Mouse (Mus musculus): ENCODE measurements around the gene Pdzrn3.

The Pdzrn3 gene

DNA sequence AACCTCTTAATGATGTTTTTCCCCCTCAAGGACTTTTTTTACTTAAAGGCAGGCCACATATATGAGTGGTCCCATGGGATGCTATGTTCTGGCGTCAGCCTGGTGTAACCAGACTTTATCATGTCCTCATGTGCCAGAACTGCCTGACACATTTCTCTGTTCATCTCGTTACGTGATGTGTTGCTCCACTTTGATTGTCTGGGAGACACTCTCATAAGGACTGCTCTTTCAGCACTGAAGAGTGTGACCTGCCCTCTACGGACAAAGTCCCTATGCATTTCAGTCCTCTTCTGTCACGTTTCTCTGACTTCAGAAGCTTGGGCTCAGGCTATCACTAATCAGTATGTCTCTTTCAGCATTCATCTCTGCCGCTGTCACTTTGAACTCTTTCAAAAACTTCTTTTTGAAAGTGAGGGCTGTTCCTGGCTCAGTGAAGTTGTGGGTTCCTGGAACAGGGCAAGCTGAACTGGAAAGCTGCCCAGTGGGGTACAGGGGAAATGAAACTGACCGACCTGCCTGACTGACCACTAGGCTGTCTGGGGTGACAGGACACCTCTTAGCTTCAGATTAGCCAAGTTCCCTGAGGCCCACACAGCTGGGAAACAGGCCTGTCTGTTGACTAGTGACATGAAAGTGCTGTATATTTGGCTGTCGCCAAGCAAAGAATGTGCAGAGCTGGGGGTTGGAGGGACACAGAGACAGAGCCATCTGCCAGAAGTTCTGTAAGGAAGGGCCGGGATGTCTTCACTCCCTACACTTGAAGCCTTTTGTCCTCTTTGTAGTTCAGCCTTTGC lies 10.7 kb downstream of the Pdzrn3 start:
- peak; percentile 52 for DNase-seq

GRCm38 (mm10) chr6:101365795-101366194 lies 11.9 kb downstream of the Pdzrn3 start:
- DNase-seq = no peak

- DNase-seq = no peak
Measured at GRCm38 (mm10) chr6:101363904-101364303, 13.8 kb downstream of the Pdzrn3 start.

- DNase-seq = no peak
Measured at GRCm38 (mm10) chr6:101362728-101363127, 15.0 kb downstream of the Pdzrn3 start.

GRCm38 (mm10) chr6:101362268-101362667 lies 15.4 kb downstream of the Pdzrn3 start:
- no peak for DNase-seq

DNA sequence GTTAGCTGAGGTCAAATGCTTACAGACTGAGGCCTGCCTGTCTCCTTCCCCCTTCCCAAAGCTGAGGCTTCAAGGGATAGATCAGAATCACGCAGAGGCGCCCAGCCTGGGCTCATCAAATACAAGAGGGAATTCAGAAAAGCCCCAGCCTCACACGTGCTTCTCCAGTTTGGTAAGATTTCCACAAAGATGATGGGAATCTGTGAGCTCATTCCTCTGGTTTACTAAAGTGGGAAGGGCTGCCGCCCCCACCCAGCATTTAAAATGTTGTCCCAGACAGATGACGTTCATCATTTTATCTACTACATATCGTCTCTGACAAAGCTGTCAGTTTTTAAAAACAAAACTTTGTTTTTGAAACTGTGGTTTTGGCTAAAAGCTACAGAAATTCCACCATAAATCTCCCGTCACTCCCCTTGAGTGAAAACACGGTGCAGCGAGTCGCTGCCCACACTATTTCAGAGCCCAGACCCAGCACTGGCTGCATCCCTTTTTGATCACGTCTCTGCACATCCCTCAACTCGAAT lies 17.4 kb downstream of the Pdzrn3 start:
- no peak for DNase-seq

DNA sequence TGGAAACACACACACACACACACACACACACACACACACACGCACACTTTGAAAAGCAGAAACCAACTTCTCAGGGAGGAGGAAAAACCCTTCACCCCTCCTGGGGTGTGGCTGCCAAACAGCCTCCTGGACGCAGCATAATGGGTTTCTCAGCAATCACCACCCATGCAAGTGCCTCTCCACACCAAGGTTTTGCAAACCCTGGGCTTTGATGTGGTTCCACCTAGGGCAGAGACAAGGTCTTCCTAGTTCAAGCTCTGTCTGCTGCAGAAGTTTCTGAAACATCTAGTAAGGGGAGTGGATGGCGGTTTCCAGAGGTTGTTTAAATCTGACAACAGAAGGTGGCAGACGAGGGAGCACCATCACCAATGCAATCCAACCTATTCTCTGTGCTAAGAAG lies 18.1 kb downstream of the Pdzrn3 start:
- no peak for DNase-seq

DNA sequence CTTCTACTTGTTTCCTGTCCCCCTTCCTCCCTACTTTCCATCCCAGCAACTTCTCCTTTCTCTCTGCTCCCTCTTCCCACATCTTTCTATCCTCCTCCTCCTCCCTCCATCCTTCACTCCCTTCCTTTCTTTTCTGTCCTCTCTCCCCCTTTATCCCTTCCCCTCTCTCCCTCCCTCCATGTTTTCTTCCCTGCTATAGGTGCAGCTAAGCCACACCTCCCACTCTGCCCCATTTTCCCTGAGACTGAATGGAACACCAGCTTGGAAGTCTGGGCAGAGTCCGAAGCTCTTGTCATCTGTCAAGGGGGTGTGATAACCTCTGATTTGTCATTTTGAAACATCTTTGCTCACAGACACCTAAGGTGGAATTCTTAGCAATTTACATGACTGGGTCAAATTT lies 22.8 kb downstream of the Pdzrn3 start:
- no peak for DNase-seq

GRCm38 (mm10) chr6:101354230-101354881 lies 23.3 kb downstream of the Pdzrn3 start:
- DNase-seq = no peak

GRCm38 (mm10) chr6:101353701-101354100 lies 24.0 kb downstream of the Pdzrn3 start:
- DNase-seq = no peak

- DNase-seq = no peak
Measured at GRCm38 (mm10) chr6:101352626-101353025, 25.1 kb downstream of the Pdzrn3 start.

GRCm38 (mm10) chr6:101351100-101351499 lies 26.6 kb downstream of the Pdzrn3 start:
- no peak for DNase-seq

DNA sequence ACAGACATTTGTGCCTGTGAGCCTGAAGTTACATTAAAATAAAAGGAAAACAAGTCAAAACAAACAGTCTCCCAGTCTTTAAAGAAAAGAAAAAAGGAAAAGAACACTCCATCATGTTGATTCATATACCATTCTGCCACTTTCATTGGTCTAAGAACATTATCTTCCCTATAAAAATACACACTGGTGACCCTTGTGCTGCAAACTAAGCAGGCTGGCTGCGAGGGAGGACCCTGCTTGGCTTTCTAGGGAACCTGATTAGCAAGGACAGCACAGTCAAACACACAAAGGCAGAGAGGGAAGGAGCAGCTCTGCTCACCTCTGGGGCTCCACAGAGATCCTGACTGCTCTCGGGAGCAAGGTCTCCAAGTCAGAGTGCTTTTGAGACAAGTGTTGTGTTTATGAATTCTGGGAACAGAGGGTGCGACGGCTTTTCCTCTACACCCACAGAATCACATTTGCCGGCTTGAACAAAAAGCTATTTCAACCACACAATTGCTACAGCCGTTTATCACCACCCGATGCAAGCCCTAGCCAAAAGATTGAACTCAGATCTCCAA lies 27.2 kb downstream of the Pdzrn3 start:
- DNase-seq = no peak

GRCm38 (mm10) chr6:101348496-101348895 lies 29.2 kb downstream of the Pdzrn3 start:
- no peak for DNase-seq

DNA sequence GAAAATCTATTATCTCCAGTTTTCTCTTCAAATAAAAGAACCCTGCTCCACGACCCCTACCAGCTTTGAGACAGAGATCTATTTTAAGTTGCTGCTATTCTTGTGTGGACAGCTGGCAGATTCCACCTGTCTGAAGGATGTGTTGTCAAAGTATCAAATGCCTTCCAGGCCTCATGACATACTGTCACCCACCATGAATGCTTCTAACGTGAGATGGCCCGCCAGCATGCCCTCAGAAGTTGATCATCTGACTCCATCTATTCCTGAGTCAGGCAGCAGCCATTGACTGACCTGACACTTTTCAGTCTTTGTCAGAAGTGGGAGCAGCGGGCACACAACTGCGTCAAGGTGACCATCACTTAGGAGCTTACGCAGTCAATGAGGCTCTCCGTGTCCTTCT lies 37.6 kb downstream of the Pdzrn3 start:
- DNase-seq = no peak

DNA sequence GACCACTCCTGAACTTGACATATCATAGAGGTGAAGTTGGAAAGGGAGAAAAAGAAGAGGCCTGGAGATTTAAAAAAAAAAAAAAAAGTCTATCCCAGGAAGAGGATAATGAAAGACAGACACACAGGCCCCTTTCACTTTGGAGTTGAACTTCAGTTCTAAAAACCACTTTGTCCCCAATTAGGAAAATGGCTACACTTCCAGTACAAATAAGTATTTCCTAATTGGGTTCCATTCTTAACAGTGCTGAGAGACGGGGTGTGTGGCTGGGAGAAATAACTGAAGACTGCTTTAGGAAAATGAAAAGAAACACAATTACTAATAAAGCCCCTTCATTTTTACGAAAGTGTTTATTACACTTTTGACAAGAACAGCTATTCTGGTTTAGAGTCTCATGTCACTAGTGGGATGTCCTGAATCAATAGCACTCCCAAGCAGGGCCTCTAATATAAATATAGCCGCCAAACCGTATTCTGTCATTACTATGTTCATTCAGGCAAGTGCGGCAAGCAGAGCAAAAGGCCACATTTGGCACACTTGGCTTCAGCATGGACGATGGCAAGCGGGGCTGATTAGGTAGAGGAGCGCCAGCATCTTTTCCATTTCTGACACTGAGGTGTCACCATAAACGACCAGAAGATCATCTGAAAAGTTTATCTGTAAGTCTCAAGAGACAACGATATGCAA lies 39.7 kb downstream of the Pdzrn3 start:
- DNase-seq = no peak

DNA sequence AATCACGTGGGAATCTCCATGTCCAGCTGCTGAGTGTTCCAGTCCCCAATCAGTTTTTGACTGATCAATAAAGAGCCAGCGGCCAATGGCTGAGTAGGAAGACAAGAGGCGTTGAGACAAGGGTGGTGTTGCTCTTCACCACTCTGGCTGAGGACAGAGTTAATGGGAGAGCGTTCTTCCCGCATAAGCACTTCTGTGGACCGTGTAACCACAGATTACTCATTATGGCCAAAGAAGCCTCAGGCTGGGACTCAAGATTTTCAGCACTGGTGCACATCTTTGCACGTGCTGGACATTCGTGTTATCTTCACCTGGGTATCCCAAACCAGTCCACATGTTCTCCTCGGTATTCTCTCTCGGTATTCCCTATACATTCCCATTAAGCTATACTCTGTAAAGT lies 41.0 kb downstream of the Pdzrn3 start:
- DNase-seq = no peak

DNA sequence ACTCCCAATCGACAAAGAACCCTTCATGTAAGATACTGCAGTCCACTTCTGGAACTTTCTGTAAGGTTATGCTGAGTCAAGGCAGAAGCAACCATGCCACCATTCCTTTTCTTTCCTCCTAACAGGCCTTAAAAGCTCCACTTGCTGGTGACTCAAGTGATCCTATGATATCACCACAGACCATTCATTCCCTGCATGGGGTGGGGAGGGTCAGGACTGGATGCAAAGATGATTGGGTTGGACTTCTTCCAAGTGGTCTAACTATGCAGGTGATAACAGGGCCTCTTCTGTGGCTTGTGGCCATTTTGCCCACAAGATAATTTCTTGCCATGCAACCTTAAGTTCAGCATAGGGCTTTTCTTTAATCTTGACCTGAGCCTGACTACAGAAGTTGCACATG lies 42.0 kb downstream of the Pdzrn3 start:
- DNase-seq = no peak

DNA sequence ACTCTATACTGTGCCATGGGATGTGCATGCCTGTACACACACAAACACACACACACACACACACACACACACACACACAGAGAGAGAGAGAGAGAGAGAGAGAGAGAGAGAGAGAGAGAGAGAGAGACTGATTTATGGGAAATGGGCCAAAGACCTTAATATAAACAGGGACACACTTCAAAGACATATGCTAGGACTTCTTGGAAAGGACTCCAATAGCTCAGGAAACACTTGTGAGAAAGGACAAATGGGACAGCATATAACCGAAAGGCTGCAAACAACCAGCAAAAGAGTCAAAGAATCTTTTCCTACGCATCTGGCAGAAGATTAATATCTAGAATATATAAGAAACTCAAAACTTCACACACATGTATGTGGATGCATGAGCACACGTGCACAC lies 43.2 kb downstream of the Pdzrn3 start:
- DNase-seq = no peak

DNA sequence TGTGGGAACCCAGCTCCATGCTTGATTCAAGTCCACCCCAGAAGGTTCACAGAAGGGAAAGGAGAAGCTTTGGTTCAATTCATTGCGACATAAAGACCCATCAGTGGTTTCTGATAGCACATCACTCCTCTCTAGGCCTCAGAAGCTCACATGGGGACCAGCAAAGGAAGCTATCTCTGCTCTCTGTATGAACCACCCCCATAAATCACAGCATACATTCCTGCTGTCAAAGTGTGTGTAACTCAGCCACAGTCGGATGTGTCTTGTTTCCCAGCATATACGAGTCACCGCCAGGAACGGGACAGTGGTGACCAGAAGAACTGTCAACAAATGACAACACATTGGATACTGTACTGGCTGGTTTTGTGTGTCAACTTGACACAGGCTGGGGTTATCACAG lies 47.3 kb downstream of the Pdzrn3 start:
- DNase-seq = no peak

GRCm38 (mm10) chr6:101329499-101329898 lies 48.2 kb downstream of the Pdzrn3 start:
- DNase-seq = no peak

DNA sequence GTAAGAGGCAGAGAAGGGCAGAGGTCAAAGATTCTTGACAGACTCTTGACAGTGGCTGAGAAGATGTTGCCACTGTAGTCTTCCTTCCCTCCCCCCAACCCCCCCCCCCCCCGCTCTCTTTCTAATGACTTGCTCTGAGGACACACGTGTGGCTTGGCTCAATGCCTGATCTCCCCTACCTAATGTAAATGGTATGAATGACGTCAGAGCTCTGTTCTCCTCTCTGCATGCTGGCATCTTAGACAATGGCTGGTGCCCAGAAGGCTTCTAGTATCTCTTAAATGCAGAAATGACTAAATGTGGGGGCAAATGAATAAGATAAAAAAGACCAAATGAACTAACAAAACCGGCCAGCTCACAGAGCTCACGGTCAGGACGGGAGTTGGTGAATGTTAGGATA lies 49.2 kb downstream of the Pdzrn3 start:
- no peak for DNase-seq

GRCm38 (mm10) chr6:101327741-101328140 lies 50.0 kb downstream of the Pdzrn3 start:
- no peak for DNase-seq

Measured in kidney, adult 18-20 months (tissue).